ENCODE assay signal across 7 mouse cellular contexts in genomic region chr6:72958662-72959071, GRCm38 (mm10). TPM values are rescaled to one million over a fixed set of nuclear protein-coding genes. Genes with fewer than 3 reads are reported as not detected.
DNase-seq lines count a peak whose midpoint lies in the region; ATAC-seq and TF ChIP-seq lines count a peak whose summit lies in the region.

Gene Tmsb10 (minus strand): TSS chr6:72958748.

- no peaks in the 10 kb centered on the region for H3K27me3 ChIP-seq in heart, embryonic 12.5 days (replicated peaks)
- no peaks in the 10 kb centered on the region for H3K27me3 ChIP-seq in neural tube, embryonic 12.5 days (replicated peaks)

- H3K4me2 ChIP-seq in heart, embryonic 12.5 days, result peak within 1 kb of the TSS; percentile 71
- H3K4me2 ChIP-seq in neural tube, embryonic 12.5 days (replicated peaks), result peak within 1 kb of the TSS; percentile 72

- peak within 1 kb of the TSS; percentile 99 for H3K9ac ChIP-seq in heart, embryonic 12.5 days
- H3K9ac ChIP-seq in neural tube, embryonic 12.5 days, result peak within 1 kb of the TSS; percentile 99

- no peak for TF ChIP-seq POLR2A in cortical plate, adult 2 months (IDR thresholded peaks at IDR 0.05; ENCODE audit: extremely low read depth, insufficient read depth, low read length)

- ATAC-seq in heart, embryonic 12.5 days (ENCODE audit: insufficient number of reproducible peaks, low FRiP score), result peak; percentile 62
- ATAC-seq in neural tube, embryonic 12.5 days (ENCODE audit: low FRiP score, low read depth), result peak; percentile 76

- no peaks in the 10 kb centered on the region for H3K36me3 ChIP-seq in heart, embryonic 12.5 days
- no peaks in the 10 kb centered on the region for H3K36me3 ChIP-seq in neural tube, embryonic 12.5 days

- H3K9me3 ChIP-seq in heart, embryonic 12.5 days (replicated peaks), result no peaks in the 10 kb centered on the region
- H3K9me3 ChIP-seq in neural tube, embryonic 12.5 days, result no peaks in the 10 kb centered on the region

- no peaks in the 10 kb centered on the region for H3K4me1 ChIP-seq in cortical plate, adult 2 months (ENCODE audit: control insufficient read depth, insufficient read depth, low read length)
- H3K4me1 ChIP-seq in heart, embryonic 12.5 days (replicated peaks), result peaks cover 29% of the 10 kb centered on the region
- H3K4me1 ChIP-seq in neural tube, embryonic 12.5 days, result peaks cover 29% of the 10 kb centered on the region

- TF ChIP-seq CTCF in cortical plate, adult 2 months (IDR thresholded peaks at IDR 0.05; ENCODE audit: extremely low read depth, insufficient read depth, low read length), result no peak

- WGBS in heart, embryonic 12.5 days, result under 1% methylated on average over 19 of the region's 19 CpGs
- 1% methylated on average over 18 of the region's 19 CpGs for WGBS in neural tube, embryonic 12.5 days

- intact Hi-C loops in left cerebral cortex, postnatal 14 days (cut with DNase I), result no loop called here

- H3K27ac ChIP-seq in cortical plate, adult 2 months (ENCODE audit: insufficient read depth, low read length), result peak within 1 kb of the TSS; percentile 91
- H3K27ac ChIP-seq in heart, embryonic 12.5 days (ENCODE audit: poor library complexity, severe bottlenecking), result peak within 1 kb of the TSS; percentile 94
- peak within 1 kb of the TSS; percentile 86; the same call in 1 of the 2 replicates for H3K27ac ChIP-seq in neural tube, embryonic 12.5 days

- H3K4me3 ChIP-seq in cortical plate, adult 2 months (ENCODE audit: insufficient read depth, low read length), result peak within 1 kb of the TSS; percentile 99
- peak within 1 kb of the TSS; percentile 97 for H3K4me3 ChIP-seq in heart, embryonic 12.5 days
- peak within 1 kb of the TSS; percentile 96 for H3K4me3 ChIP-seq in neural tube, embryonic 12.5 days

- no peak for DNase-seq in urinary bladder, adult 2 months (ENCODE audit: low spot score)
- DNase-seq in urinary bladder, postnatal 25 days (ENCODE audit: low spot score), result no peak
- no peak for DNase-seq in left cerebral cortex, postnatal 14 days (ENCODE audit: low spot score in 2 of 2)
- DNase-seq in spleen, adult 12 weeks (ENCODE audit: low spot score), result no peak

RNA-seq across cellular contexts. Expression of gene Tmsb10, which starts in this region (rescaled TPM):
- polyA plus RNA-seq in urinary bladder, adult 2 months (2012; rRNA removed), result 471 and 572 TPM in 2 replicates
- 462 and 568 TPM in 2 replicates for polyA plus RNA-seq in cortical plate, adult 2 months (2012; rRNA removed)
- 2,303 and 2,375 TPM in 2 replicates for polyA plus RNA-seq in heart, embryonic 12.5 days (2016; fragmentation: Nextera tagmentation; extraction: Ambion mirVana)
- total RNA-seq in left cerebral cortex, postnatal 14 days (2021), result 100 to 1,000 TPM; 833 to 928 TPM
- 5,399 and 5,845 TPM in 2 replicates for polyA plus RNA-seq in neural tube, embryonic 12.5 days (2016; fragmentation: Nextera tagmentation; extraction: Ambion mirVana)
